Mouse (Mus musculus) adipocyte (in vitro differentiated cells): ENCODE measurements around the gene Pam16.

Experiments used
- DNase-seq: peaks from one replicate; pipeline ENCODE4 v3.0.0-alpha.2; 2016; ENCODE audit warnings: low spot score

The Pam16 gene

DNA sequence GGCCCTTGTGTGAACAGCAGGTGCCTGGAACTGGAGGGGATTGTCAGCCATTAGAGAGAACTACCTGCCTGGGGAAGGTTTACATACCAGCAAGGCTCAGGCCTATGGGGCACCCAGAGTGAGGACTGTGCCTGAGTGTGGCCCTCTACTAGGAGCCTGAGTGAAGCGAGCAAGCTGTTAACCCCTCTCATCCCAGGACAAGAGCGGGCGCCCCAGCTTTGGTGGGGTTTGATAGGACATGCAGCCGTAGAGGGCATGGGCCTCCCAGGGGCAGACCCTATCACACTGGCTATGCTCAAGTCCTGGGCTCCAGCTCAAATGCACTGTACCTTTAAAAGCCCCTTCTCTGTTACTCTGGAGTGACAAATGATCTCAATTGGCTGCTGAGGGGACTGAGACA is 22.0 kb upstream of the Pam16 start:
- no peak for DNase-seq

DNA sequence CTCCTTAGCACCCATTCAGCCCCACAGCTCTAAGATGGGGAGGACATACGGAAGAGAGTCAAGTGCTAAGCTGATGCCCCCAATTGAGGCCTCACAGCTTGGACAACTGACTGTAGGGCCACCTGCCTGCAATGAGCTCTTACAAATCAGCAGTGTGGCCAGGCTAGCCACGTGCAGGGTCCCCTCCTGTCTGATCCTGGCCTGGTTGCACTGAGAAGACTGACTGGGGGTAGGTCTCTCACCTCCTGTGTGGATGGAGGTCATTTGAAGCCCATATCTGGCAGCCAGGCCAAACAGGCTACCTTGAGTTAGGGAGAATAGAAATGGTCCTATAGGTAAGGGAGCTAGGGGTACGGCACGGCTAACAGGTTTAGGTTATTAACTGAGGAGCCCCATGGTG is 21.1 kb upstream of the Pam16 start:
- DNase-seq: no peak

- peak; percentile 86 for DNase-seq
Observed at GRCm38 (mm10) chr16:4643670-4644419, 19.1 kb upstream of the Pam16 start.

GRCm38 (mm10) chr16:4642937-4643336 is 18.1 kb upstream of the Pam16 start:
- DNase-seq: no peak

DNA sequence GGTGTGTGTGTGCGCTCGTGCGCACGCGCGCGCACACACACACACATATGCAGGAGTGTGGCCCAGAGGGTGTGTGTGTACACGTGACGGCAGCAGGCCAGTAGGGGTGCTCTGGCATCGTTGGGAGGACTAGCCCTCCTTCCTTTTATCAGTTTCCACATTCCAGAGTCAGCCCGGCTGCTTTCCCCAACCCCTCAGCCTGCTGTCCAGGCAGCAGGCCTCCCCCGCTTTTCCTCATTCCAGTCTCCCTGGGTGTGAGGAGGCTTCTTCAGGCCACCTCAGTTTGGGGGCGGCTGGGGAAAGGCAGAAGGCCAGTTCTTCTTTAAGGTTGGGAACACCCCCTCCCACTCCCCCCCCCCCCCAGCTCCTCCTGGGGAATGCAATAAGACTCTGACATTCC is 17.4 kb upstream of the Pam16 start:
- peak; percentile 81 for DNase-seq

DNA sequence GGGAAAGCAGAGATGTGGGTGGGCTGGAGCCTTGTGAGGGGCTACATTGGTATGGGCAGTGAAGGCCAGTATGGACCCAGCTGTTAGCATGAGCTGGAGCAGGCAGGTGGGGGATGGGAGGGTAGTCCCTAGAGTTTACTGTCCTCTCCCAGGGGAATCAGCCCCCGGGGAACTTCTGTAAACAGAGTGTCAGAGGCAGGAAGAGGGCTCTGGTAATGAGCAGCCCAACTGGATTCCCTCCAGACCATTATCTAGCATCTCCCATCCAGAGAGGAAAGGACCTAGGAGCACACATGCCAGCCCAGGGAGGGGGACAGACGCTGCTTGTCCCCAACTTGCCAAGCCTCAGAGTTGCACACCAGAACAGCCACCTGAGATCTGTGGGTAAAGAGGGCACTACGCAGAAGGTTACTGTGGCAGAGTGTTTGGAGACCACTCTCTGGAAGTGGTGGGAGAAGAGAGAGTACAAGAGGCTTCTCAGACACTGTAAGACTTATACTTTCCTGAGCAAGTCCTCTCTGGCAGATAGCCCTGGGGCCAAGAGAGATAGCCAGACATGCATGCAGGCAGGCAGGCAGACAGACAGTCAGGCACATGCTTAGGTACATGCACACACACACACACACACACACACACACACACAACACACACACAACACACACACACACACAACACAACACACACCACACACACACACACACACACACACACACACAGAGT is 16.5 kb upstream of the Pam16 start:
- DNase-seq: peak; percentile 58

DNA sequence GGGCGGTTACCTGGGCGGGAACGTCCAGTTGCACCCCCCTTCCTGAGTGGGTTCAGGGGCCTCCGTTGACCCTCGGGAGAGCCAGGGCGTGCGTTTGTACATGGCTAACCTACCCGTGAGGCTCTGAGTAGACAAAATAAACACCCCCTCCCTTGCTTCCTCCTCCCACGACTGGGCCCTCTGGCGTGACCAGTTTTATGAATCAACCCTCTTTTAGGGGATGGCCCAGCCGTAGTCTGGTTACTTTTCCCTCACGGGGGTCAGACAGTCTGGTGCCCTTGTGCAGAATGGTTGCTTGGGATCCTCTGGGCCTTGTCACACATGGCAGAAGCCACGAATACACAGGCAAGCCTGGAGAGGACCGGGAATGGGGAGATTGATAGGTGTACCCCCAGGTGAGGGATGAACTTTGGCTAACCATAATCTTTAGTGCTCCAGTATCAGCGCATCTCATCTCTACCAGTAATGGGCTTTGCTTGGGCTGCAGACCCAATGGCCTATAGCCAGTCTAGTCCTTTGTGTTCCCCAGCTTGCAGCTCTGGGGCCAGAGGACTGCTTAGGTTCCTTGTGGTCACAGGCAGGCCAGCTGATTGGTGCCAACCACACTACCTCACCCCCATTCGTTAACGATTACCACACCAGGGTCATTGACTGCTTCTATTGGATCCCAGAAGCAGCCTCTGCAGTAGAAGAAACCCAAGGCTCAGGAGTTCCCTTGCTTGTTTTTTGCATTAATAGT is 15.6 kb upstream of the Pam16 start:
- peak; percentile 83 for DNase-seq

DNA sequence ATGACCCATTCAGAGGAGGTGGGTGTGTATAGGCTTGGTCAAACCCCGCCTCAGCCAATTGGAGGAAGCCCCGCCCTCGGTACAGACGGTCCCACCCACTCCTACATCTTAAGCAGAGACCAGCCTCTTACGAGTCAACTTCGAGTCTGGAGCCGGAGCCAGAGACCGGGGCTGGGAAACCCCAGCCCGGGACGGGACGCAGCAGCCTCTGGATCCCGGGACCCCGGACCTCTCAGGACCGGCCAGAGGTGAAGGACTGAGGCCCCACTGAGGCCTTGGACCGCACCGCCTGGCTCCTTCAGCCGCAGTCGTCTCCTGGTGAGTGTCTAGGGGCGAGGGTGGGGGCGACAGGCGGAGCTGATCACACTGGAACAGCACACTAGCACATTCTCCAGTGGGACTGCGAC is 15.0 kb upstream of the Pam16 start, which contains the start of the genes Vasn and Dnaja3:
Gene Vasn (plus strand): TSS at position 111 of the 407 bp plus-strand sequence.
Gene Dnaja3 (plus strand): TSS at position 159 of the 407 bp plus-strand sequence.
- DNase-seq: peak; percentile 96

DNA sequence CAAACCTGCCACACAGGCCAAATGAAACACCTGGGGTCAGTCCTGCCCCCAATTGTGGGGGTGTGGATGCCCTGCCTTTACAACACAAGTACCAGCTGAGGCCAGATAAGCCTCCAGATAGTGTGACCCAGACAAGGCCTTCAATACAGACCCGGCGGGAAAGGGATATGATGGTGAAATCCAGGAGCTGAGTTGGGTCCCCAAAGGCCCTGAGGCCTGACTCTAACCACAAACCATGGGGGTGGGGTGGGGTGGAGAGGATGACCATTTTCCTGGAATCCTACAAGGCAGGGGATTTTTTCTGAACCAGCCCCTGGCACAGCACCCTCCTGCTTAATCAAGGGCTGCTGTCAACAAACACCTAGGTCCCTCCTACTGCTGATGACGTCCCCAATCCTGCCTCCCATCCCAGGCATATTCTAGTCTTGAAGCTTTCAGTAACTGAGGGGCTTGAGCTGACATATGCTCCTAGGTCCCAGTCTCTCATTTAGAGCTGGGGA is 14.2 kb upstream of the Pam16 start:
- DNase-seq: no peak

GRCm38 (mm10) chr16:4635760-4636159 is 11.0 kb upstream of the Pam16 start:
- DNase-seq: peak; percentile 31

DNA sequence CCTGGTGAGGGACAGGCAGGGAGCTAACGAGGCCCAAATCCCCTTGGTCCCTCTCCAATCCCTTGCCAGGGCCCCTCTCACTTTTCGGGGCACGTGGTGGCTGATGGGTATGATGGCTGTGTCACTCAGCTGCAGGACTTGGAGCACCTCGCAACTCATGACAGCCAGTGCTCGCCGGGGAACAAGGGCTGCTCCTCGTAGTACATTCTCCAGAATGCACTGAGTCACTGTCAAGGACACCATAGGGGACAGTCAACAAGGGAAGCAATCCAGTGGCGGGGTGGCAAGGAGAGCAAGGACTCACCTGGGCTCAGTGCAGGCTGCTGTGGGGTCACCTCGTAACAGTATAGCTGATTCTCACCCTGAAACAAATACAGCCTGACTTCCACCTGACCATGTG is 9.9 kb upstream of the Pam16 start:
- DNase-seq: no peak

DNA sequence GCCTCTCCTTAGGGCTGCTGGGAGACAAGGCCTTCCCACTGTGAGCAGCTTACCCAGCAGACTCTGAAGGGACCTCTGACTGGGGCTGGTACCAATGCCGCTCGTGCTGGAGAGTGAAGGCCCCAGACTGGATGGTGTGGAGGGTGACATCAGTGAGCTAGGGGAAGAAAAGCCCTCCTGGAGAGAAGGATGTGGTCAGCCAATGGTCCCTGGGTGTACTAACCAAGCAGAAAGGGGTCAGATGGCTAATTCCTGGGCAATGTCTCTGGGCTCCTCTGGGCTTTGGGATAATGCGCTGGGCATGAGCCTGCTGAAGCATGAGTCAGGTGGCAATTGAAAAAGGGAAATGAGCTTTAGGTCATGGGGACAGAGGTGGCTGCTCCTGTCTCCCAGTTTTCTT is 8.9 kb upstream of the Pam16 start:
- DNase-seq: no peak

DNA sequence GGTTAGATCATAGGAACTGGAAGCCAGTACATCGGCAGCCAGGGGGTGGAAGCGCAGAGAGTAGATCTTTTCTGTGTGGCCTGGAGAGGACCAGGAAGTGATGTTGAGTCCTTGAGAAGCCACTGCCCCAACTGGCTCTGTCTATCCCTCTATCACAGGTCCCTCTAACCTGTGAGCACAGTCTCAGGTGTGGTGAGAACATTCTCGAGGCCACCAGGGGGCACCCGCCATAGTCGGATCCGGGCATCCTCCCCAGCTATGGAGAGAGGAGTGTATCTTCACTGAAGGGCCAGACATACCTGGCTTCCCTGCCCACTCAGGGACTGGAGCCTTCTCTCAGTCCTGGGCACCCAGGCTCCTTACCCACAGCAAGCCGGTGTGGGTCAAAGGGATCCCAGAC is 7.3 kb upstream of the Pam16 start:
- DNase-seq: no peak

DNA sequence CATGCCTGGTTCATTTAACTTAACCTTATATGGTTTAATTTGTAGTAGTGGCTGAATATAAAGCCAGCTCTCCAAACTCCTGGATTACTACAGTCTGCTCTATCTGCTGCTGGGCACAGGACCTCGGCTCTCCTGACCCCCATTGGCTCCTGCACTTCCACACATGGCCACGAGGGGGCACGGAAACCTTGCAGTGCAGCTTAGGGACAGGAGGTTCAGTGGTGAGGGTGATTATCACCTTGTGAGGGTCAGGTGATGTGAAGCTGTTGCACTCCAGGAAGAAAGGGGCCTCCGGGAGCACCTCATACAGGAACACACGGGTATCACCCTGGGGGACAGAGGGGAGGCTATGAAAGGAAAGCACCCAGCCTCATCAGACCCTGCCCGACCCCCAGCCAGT is 5.2 kb upstream of the Pam16 start:
- peak; percentile 86 for DNase-seq

DNA sequence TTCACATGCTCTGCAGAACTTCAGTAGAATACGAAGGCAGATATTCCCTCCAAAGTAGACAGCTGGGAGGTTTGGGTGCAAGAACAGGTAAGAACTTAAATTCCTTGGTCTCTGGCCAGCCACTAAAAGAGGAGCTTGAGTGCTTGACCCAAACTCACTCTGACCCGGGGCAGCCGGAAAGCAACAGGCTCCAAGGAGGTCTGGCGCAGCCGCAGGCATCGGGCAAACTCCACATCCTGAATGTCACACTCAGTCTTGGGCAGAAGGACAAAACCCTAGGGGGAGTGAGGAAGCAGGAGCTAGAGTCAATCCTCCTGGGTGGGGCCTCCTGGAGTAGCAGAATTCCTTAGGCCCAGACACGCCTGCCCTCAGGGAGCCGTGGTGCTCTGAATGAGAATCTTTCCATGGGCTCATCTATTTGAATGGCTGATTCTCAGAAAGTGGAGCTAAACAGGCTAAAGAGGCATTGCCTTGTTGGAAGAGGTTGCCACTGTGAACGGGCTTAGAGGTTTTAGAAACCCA is 4.2 kb upstream of the Pam16 start:
- DNase-seq: no peak

- no peak for DNase-seq
Observed at GRCm38 (mm10) chr16:4627105-4627504, 2.3 kb upstream of the Pam16 start.

GRCm38 (mm10) chr16:4624074-4624473 is 714 bp downstream of the Pam16 start:
- no peak for DNase-seq

DNA sequence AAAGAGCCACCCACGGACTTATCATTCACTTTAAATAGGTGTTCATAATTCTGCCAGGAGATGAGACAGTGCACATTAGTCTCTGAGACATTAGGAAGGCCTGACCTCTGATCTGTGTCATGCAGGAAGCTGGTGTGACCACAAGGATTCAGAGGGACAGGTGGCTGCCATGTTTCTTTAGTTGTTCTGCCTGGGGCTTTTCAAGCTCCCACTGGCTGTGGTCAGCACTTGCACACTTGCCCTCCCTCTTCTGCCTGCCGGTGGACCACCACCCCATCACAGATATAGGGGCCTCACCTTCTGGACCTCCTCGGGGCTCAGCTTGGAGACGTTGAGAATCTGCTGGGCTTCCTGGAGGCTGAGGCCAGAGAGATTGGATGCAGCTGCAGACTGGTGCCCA is 8.0 kb downstream of the Pam16 start:
- no peak for DNase-seq

DNA sequence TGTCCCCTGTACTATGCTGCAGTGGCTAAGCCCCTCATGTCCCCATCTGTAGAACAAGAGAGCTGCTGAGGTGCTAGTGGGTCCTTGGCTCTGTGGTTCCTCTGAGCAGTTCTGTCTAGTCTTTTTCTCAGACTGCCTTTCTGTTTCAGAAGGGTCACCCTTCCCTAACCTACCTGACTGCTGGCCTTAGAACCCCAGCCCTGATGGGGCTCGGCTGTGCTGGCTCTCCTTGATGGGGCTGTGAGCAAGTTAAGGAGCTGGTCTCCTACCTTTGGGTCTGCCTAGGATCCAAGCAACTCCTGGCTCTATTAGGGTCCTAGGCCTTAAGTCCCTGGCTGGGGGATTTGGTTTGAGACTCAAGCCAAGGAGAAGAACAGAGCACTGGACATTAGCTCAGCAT is 9.5 kb downstream of the Pam16 start:
- DNase-seq: no peak

GRCm38 (mm10) chr16:4614639-4615038 is 10.1 kb downstream of the Pam16 start:
- no peak for DNase-seq

DNA sequence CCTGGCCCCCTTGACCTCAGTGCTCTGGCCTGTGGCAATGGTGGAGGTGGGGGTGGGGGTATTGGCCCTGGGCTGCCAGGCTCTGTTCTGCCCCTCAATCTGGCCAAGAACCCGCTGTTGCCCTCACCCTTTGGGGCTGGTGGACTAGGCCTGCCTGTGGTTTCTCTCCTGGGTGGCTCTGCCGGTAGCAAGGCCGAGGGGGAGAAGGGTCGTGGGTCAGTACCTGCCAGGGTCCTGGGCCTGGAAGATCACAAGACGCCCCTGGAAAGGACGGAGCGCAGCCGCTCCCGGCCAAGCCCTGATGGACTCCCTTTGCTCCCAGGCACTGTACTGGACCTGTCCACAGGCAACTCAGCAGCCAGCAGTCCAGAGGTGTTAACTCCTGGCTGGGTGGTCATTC is 11.1 kb downstream of the Pam16 start:
- DNase-seq: no peak

- DNase-seq: no peak
Observed at GRCm38 (mm10) chr16:4611676-4612075, 13.1 kb downstream of the Pam16 start.
